Mouse (Mus musculus) stomach, postnatal 0 days (tissue): ENCODE data around the gene Vpreb2.

Experiments used
- CTCF ChIP-seq: IDR thresholded peaks from 2 replicates; pipeline ENCODE4 v1.5.1; 2016; ENCODE audit warnings: antibody characterized with exemption, low read depth, mild to moderate bottlenecking, moderate library complexity
- EP300 ChIP-seq: optimal IDR thresholded peaks from 2 replicates; pipeline ENCODE3; 2016; ENCODE audit warnings: antibody characterized with exemption

- TF ChIP-seq EP300, result no peak
- TF ChIP-seq CTCF, result no peak
These were observed 42.7 kb downstream of the Vpreb2 start for GRCm38 (mm10) chr16:18022780-18023557.
